Mouse (Mus musculus) liver, embryonic 15.5 days (tissue): ENCODE results near the gene Riiad1. TPM values are rescaled to one million over a fixed set of nuclear protein-coding genes. Genes with fewer than 3 reads are reported as not detected.

Experiments used
- ATAC-seq: fragments of 200-750 bp; cut with Nextera tagmentation; 2 replicates; pipeline ENCODE4 v1.8.0; 2017; ENCODE audit warnings: moderate number of reproducible peaks, mild to moderate bottlenecking, moderate library complexity; ENCODE audit not compliant: insufficient read depth
- H3K27ac ChIP-seq: fragments of 300-500 bp; sonication (generic); replicated peaks from 2 replicates; pipeline ENCODE4 v1.5.1; 2015; ENCODE audit warnings: mild to moderate bottlenecking, inconsistent platforms
- H3K27me3 ChIP-seq: fragments of 300-500 bp; sonication (generic); 2 replicates; pipeline ENCODE4 v1.6.1; 2015; ENCODE audit warnings: mild to moderate bottlenecking, inconsistent platforms
- H3K36me3 ChIP-seq: fragments of 300-500 bp; sonication (generic); replicated peaks from 2 replicates; pipeline ENCODE4 v1.6.1; 2015; ENCODE audit warnings: moderate library complexity, mild to moderate bottlenecking, inconsistent platforms
- H3K4me1 ChIP-seq: fragments of 300-500 bp; sonication (generic); replicated peaks from 2 replicates; pipeline ENCODE4 v1.6.1; 2015; ENCODE audit warnings: inconsistent platforms
- H3K4me2 ChIP-seq: fragments of 300-500 bp; sonication (generic); 2 replicates; pipeline ENCODE4 v1.6.1; 2015; ENCODE audit warnings: moderate library complexity, mild to moderate bottlenecking, inconsistent platforms
- H3K4me3 ChIP-seq: fragments of 300-500 bp; sonication (generic); replicated peaks from 2 replicates; pipeline ENCODE4 v1.5.1; 2015; ENCODE audit warnings: mild to moderate bottlenecking, inconsistent platforms
- H3K9ac ChIP-seq: fragments of 300-500 bp; sonication (generic); 2 replicates; pipeline ENCODE4 v1.6.1; 2015; ENCODE audit warnings: moderate library complexity, mild to moderate bottlenecking, inconsistent platforms
- H3K9me3 ChIP-seq: fragments of 300-500 bp; sonication (generic); replicated peaks from 2 replicates; pipeline ENCODE4 v1.6.1; 2016; ENCODE audit warnings: inconsistent platforms
- WGBS: fragments of 180-500 bp; shearing (Covaris S2); methylation state at CpG from one replicate; pipeline ENCODE4 v1.1.7; 2015; ENCODE audit warnings: mixed read lengths; ENCODE audit not compliant: insufficient replicate concordance; 5-methylcytosine and 5-hydroxymethylcytosine counted together
- polyA plus RNA-seq: library from polyadenylated mRNA; unstranded; fragments of >200 nt; fragmentation: Nextera tagmentation; extraction: Ambion mirVana; gene quantifications from 2 replicates; pipeline ENCODE4 v1.2.1, GENCODE M21; 2015

Riiad1 gene
- 0.35 TPM in 1 of 2 replicates, not detected in the other for polyA plus RNA-seq

- Histone ChIP-seq H3K4me1 (peaks cover 9% of the 10 kb centered on the region; the same call in 1 of the 2 replicates), H3K4me2 (no peak within 1 kb of the TSS; the same call in 1 of the 2 replicates), H3K9me3 (no peaks in the 10 kb centered on the region), H3K36me3 (no peaks in the 10 kb centered on the region), H3K4me3 (no peak within 1 kb of the TSS), H3K27ac (no peak within 1 kb of the TSS), H3K9ac (no peak within 1 kb of the TSS), H3K27me3 (peaks cover 46% of the 10 kb centered on the region)
- no peak for ATAC-seq
- WGBS, result 14% methylated on average over 15 of the region's 16 CpGs
Observed at GRCm38 (mm10) chr3:94480291-94480884, at the start of gene Riiad1. Riiad1 (minus strand) TSS chr3:94480341.

- Histone ChIP-seq H3K9ac (no peak overlapping the region), H3K4me2 (no peak overlapping the region), H3K4me3 (no peak overlapping the region), H3K27ac (no peak overlapping the region), H3K27me3 (no peaks in the 10 kb centered on the region), H3K4me1 (no peaks in the 10 kb centered on the region), H3K36me3 (peaks cover 34% of the 10 kb centered on the region), H3K9me3 (no peaks in the 10 kb centered on the region)
- WGBS, result 66% methylated on average over 2 of the region's 2 CpGs
- ATAC-seq, result no peak
Observed at GRCm38 (mm10) chr3:94526731-94527130, 46.6 kb upstream of the Riiad1 start.

- H3K27ac ChIP-seq, result no peak overlapping the region
- 81% methylated on average over 1 of the region's 1 CpGs for WGBS
- ATAC-seq, result no peak
- H3K27me3 ChIP-seq, result no peaks in the 10 kb centered on the region
- no peak overlapping the region for H3K4me3 ChIP-seq
- H3K9ac ChIP-seq, result no peak overlapping the region
- H3K4me2 ChIP-seq, result no peak overlapping the region
- no peaks in the 10 kb centered on the region for H3K9me3 ChIP-seq
- H3K36me3 ChIP-seq, result peaks cover 36% of the 10 kb centered on the region
- H3K4me1 ChIP-seq, result no peaks in the 10 kb centered on the region
Observed at GRCm38 (mm10) chr3:94506664-94507063, 26.5 kb upstream of the Riiad1 start.

GRCm38 (mm10) chr3:94502243-94502642 is 22.1 kb upstream of the Riiad1 start:
- ATAC-seq, result no peak
- Histone ChIP-seq H3K4me2 (no peak overlapping the region), H3K9ac (no peak overlapping the region), H3K27me3 (no peaks in the 10 kb centered on the region), H3K4me3 (no peak overlapping the region), H3K9me3 (no peaks in the 10 kb centered on the region), H3K4me1 (no peaks in the 10 kb centered on the region), H3K36me3 (peaks cover 53% of the 10 kb centered on the region), H3K27ac (no peak overlapping the region)
- 72% methylated on average over 3 of the region's 3 CpGs for WGBS

GRCm38 (mm10) chr3:94497162-94497561 is 17.0 kb upstream of the Riiad1 start:
- no peak overlapping the region for H3K27ac ChIP-seq
- H3K36me3 ChIP-seq, result peaks cover 31% of the 10 kb centered on the region
- H3K4me1 ChIP-seq, result no peaks in the 10 kb centered on the region
- no peak overlapping the region for H3K4me3 ChIP-seq
- H3K4me2 ChIP-seq, result no peak overlapping the region
- 71% methylated on average over 4 of the region's 4 CpGs for WGBS
- H3K27me3 ChIP-seq, result no peaks in the 10 kb centered on the region
- H3K9me3 ChIP-seq, result no peaks in the 10 kb centered on the region
- ATAC-seq, result no peak
- no peak overlapping the region for H3K9ac ChIP-seq

GRCm38 (mm10) chr3:94487581-94487980 is 7.4 kb upstream of the Riiad1 start:
- Histone ChIP-seq H3K4me1 (no peaks in the 10 kb centered on the region), H3K4me3 (no peak overlapping the region), H3K27me3 (no peaks in the 10 kb centered on the region; the same call in 1 of the 2 replicates), H3K9me3 (no peaks in the 10 kb centered on the region), H3K4me2 (no peak overlapping the region), H3K9ac (no peak overlapping the region), H3K36me3 (no peaks in the 10 kb centered on the region), H3K27ac (no peak overlapping the region)
- ATAC-seq, result no peak
- WGBS, result 65% methylated on average over 6 of the region's 6 CpGs

- no peak overlapping the region for H3K4me3 ChIP-seq
- H3K27ac ChIP-seq, result no peak overlapping the region
- H3K9ac ChIP-seq, result no peak overlapping the region
- H3K27me3 ChIP-seq, result peaks cover 13% of the 10 kb centered on the region
- H3K4me2 ChIP-seq, result no peak overlapping the region
- H3K4me1 ChIP-seq, result no peaks in the 10 kb centered on the region
- no peak for ATAC-seq
- no peaks in the 10 kb centered on the region for H3K9me3 ChIP-seq
- 61% methylated on average over 7 of the region's 7 CpGs for WGBS
- H3K36me3 ChIP-seq, result no peaks in the 10 kb centered on the region
Observed at GRCm38 (mm10) chr3:94485922-94486321, 5.8 kb upstream of the Riiad1 start.

GRCm38 (mm10) chr3:94483790-94484439 is 3.8 kb upstream of the Riiad1 start:
- Histone ChIP-seq H3K9me3 (no peaks in the 10 kb centered on the region), H3K4me3 (no peak overlapping the region), H3K4me1 (no peaks in the 10 kb centered on the region), H3K4me2 (no peak overlapping the region), H3K27me3 (peaks cover 33% of the 10 kb centered on the region), H3K27ac (no peak overlapping the region), H3K9ac (no peak overlapping the region), H3K36me3 (no peaks in the 10 kb centered on the region)
- ATAC-seq, result no peak
- WGBS, result 39% methylated on average over 20 of the region's 20 CpGs

- Histone ChIP-seq H3K27ac (no peak overlapping the region), H3K9me3 (no peaks in the 10 kb centered on the region), H3K4me2 (no peak overlapping the region), H3K27me3 (peaks cover 44% of the 10 kb centered on the region), H3K36me3 (no peaks in the 10 kb centered on the region), H3K4me3 (no peak overlapping the region), H3K9ac (no peak overlapping the region), H3K4me1 (peaks cover 6% of the 10 kb centered on the region; the same call in 1 of the 2 replicates)
- no peak for ATAC-seq
- 67% methylated on average over 17 of the region's 17 CpGs for WGBS
Observed at GRCm38 (mm10) chr3:94482764-94483385, 2.7 kb upstream of the Riiad1 start.

GRCm38 (mm10) chr3:94481429-94481828 is 1.3 kb upstream of the Riiad1 start:
- no peak overlapping the region for H3K4me2 ChIP-seq
- no peaks in the 10 kb centered on the region for H3K36me3 ChIP-seq
- 34% methylated on average over 4 of the region's 4 CpGs for WGBS
- no peak overlapping the region for H3K9ac ChIP-seq
- H3K27me3 ChIP-seq, result peaks cover 46% of the 10 kb centered on the region
- H3K9me3 ChIP-seq, result no peaks in the 10 kb centered on the region
- no peak overlapping the region for H3K4me3 ChIP-seq
- no peak for ATAC-seq
- no peak overlapping the region for H3K27ac ChIP-seq
- H3K4me1 ChIP-seq, result peaks cover 9% of the 10 kb centered on the region; the same call in 1 of the 2 replicates

GRCm38 (mm10) chr3:94479564-94479963 is 577 bp downstream of the Riiad1 start:
- Histone ChIP-seq H3K9ac (no peak overlapping the region), H3K27ac (no peak overlapping the region), H3K36me3 (no peaks in the 10 kb centered on the region), H3K4me3 (no peak overlapping the region), H3K9me3 (no peaks in the 10 kb centered on the region), H3K27me3 (peaks cover 46% of the 10 kb centered on the region), H3K4me2 (no peak overlapping the region; the same call in 1 of the 2 replicates), H3K4me1 (peaks cover 9% of the 10 kb centered on the region; the same call in 1 of the 2 replicates)
- 5% methylated on average over 11 of the region's 11 CpGs for WGBS
- ATAC-seq, result no peak
